Mouse (Mus musculus): ENCODE data around the gene Zfp111.

Zfp111 gene

GRCm38 (mm10) chr7:24211343-24211742 is at the start of gene Zfp111:
Gene Zfp111, minus strand, starts transcription at chr7:24211443.
- no peak for DNase-seq

GRCm38 (mm10) chr7:24260000-24260312 is 48.7 kb upstream of the Zfp111 start:
- DNase-seq = no peak

- DNase-seq = no peak
These were observed 48.2 kb upstream of the Zfp111 start for GRCm38 (mm10) chr7:24259306-24259999.

- peak; percentile 81 for DNase-seq
These were observed 43.6 kb upstream of the Zfp111 start, which contains the start of gene Zfp108 for GRCm38 (mm10) chr7:24254633-24255474. Gene Zfp108, plus strand, starts transcription at chr7:24254794.

GRCm38 (mm10) chr7:24253779-24254615 is 42.8 kb upstream of the Zfp111 start:
- DNase-seq = no peak

GRCm38 (mm10) chr7:24237040-24237791 is 26.0 kb upstream of the Zfp111 start, which contains the start of gene Zfp109:
Gene Zfp109, minus strand, starts transcription at chr7:24237560.
- peak; percentile 56 for DNase-seq

- DNase-seq = no peak
These were observed 947 bp downstream of the Zfp111 start for GRCm38 (mm10) chr7:24210296-24210695.

GRCm38 (mm10) chr7:24208282-24208886 is 2.9 kb downstream of the Zfp111 start:
- no peak for DNase-seq

GRCm38 (mm10) chr7:24207488-24208261 is 3.6 kb downstream of the Zfp111 start:
- DNase-seq = peak; percentile 62

GRCm38 (mm10) chr7:24196961-24197360 is 14.3 kb downstream of the Zfp111 start:
- no peak for DNase-seq

GRCm38 (mm10) chr7:24193157-24193556 is 18.1 kb downstream of the Zfp111 start:
- DNase-seq = no peak

GRCm38 (mm10) chr7:24191361-24191760 is 19.9 kb downstream of the Zfp111 start:
- DNase-seq = no peak

GRCm38 (mm10) chr7:24189571-24189944 is 21.7 kb downstream of the Zfp111 start:
- no peak for DNase-seq

GRCm38 (mm10) chr7:24188901-24189570 is 22.2 kb downstream of the Zfp111 start:
- no peak for DNase-seq

- DNase-seq = no peak
These were observed 23.6 kb downstream of the Zfp111 start for GRCm38 (mm10) chr7:24187611-24188010.

- DNase-seq = no peak
These were observed 35.9 kb downstream of the Zfp111 start for GRCm38 (mm10) chr7:24175337-24175711.

GRCm38 (mm10) chr7:24174618-24175336 is 36.5 kb downstream of the Zfp111 start, which contains the start of gene Zfp114:
Gene Zfp114, plus strand, starts transcription at chr7:24175060.
- peak; percentile 42 for DNase-seq

- no peak for DNase-seq
These were observed 39.1 kb downstream of the Zfp111 start for GRCm38 (mm10) chr7:24172191-24172590.

GRCm38 (mm10) chr7:24153272-24153671 is 58.0 kb downstream of the Zfp111 start:
- DNase-seq = peak; percentile 9
